Mouse (Mus musculus) cerebellum, adult 2 months (tissue): ENCODE measurements at regions not wholly inside any gene's neighbourhood (a gene's known extent, or its start where the extent isn't known, plus 50 kb on each side); places are given as distances from the start of the nearest gene placed in this dataset.

Source experiments
- DNase-seq, 2 experiments: peaks; one replicate each; pipeline ENCODE4 v3.0.0; 2021
- H3K27ac ChIP-seq: fragments of 200-500 bp; 2 replicates; pipeline ENCODE4 v1.5.1; 2012; ENCODE audit warnings: low read length, control low read depth, inconsistent platforms; ENCODE audit not compliant: insufficient read depth
- H3K27me3 ChIP-seq: fragments of 200-500 bp; 2 replicates; pipeline ENCODE4 v1.6.1; 2012; ENCODE audit warnings: inconsistent platforms, mild to moderate bottlenecking, low read length, moderate library complexity; ENCODE audit not compliant: control insufficient read depth, insufficient read depth
- H3K4me1 ChIP-seq: fragments of 200-500 bp; 2 replicates; pipeline ENCODE4 v1.6.1; 2011; ENCODE audit warnings: low read length; ENCODE audit not compliant: control insufficient read depth, insufficient read depth
- H3K4me3 ChIP-seq: fragments of 200-500 bp; replicated peaks from 2 replicates; pipeline ENCODE3; 2011; ENCODE audit warnings: mild to moderate bottlenecking, low read depth, low read length, control low read depth; ENCODE audit not compliant: insufficient read depth
- CTCF ChIP-seq: fragments of 200-500 bp; IDR thresholded peaks from 2 replicates; pipeline ENCODE4 v1.5.1; 2011; ENCODE audit warnings: low read depth, mild to moderate bottlenecking, control low read depth, low read length, moderate library complexity, borderline replicate concordance; ENCODE audit not compliant: insufficient read depth
- POLR2A ChIP-seq: fragments of 200-500 bp; IDR thresholded peaks from 2 replicates; pipeline ENCODE4 v1.6.1; 2011; ENCODE audit warnings: low read length, control low read depth, borderline replicate concordance; ENCODE audit not compliant: insufficient read depth
- WGBS: fragments of 180-500 bp; shearing (Covaris S2); methylation state at CpG from one replicate; pipeline ENCODE4 v1.1.7; 2018; 5-methylcytosine and 5-hydroxymethylcytosine counted together

- H3K4me3 ChIP-seq: no peak overlapping the region
- H3K27ac ChIP-seq: no peak overlapping the region
- no peak for DNase-seq
- 49% methylated on average over 9 of the region's 9 CpGs for WGBS
- TF ChIP-seq POLR2A (no peak), CTCF (no peak)
- H3K4me1 ChIP-seq: no peaks in the 10 kb centered on the region; the same call in 1 of the 2 replicates
- no peaks in the 10 kb centered on the region; the same call in 1 of the 2 replicates for H3K27me3 ChIP-seq
Measured at GRCm38 (mm10) chr17:45950533-45951164, 81.5 kb downstream of the Vegfa start.

GRCm38 (mm10) chr17:45949141-45949540, 83.0 kb downstream of the Vegfa start:
- no peak for DNase-seq
- H3K4me1 ChIP-seq: no peaks in the 10 kb centered on the region; the same call in 1 of the 2 replicates
- no peak overlapping the region for H3K4me3 ChIP-seq
- TF ChIP-seq CTCF (no peak), POLR2A (no peak)
- WGBS: 92% methylated on average over 6 of the region's 6 CpGs
- no peaks in the 10 kb centered on the region; the same call in 1 of the 2 replicates for H3K27me3 ChIP-seq
- no peak overlapping the region for H3K27ac ChIP-seq

DNA sequence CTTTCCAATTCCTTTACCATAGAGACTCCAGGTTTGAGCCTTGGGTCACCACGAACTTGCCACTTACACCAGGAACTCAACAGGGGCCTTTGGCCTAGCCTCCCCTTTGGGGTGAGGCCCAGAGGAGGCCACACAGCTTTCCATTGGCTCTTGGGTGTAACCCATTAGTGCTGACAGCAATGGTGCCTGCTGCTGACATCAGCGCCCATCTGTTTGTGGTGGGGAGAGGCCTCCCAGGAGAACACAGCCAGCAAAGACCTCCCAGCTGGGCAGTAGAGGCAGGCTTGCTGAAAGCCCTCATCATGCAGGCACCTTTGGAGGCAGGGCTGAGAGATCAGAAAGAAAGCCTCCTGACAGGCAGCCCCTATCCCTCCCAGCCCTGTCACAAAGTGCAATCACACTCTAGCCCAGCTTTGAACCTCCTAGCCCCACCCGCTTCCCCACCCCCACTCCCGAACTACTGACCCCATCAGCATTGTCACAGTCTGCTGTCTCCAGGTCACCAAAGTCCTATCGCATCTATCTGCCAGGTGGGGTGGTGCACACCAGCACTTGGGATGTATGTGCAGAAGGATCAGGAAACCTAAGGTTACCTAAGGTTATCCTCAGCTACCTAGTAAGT, 83.7 kb downstream of the Vegfa start:
- no peak overlapping the region for H3K27ac ChIP-seq
- no peaks in the 10 kb centered on the region; the same call in 1 of the 2 replicates for H3K4me1 ChIP-seq
- WGBS: 78% methylated on average over 5 of the region's 5 CpGs
- no peak for TF ChIP-seq CTCF
- TF ChIP-seq POLR2A: no peak
- no peak for DNase-seq
- H3K4me3 ChIP-seq: no peak overlapping the region
- H3K27me3 ChIP-seq: no peaks in the 10 kb centered on the region

GRCm38 (mm10) chr17:45945005-45945404, 87.2 kb downstream of the Vegfa start:
- WGBS: 91% methylated on average over 3 of the region's 3 CpGs
- Histone ChIP-seq H3K4me1 (no peaks in the 10 kb centered on the region; the same call in 1 of the 2 replicates), H3K27me3 (no peaks in the 10 kb centered on the region), H3K4me3 (no peak overlapping the region), H3K27ac (no peak overlapping the region)
- DNase-seq: no peak
- no peak for TF ChIP-seq POLR2A
- TF ChIP-seq CTCF: no peak

DNA sequence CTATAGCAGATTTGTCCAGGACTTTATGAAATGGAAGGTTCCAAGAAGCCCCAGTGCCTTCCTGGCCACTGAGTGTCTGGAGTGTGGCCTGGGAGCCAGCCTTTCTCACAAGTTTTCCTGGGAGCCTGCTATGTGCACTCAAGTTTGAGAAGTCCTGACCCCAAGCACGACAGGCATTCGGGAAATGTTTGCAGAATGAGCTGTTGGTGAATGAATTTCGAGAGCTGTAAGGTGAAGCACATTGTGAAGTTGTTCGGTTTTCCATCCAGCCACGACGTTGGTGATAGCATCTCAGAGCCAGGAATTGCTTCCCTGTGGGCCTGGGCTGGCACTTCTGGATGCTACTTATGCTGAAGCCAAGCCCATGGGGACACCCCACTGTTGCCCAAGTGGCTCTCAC, 88.9 kb downstream of the Vegfa start:
- DNase-seq: no peak
- no peak overlapping the region for H3K27ac ChIP-seq
- no peaks in the 10 kb centered on the region; the same call in 1 of the 2 replicates for H3K4me1 ChIP-seq
- 75% methylated on average over 6 of the region's 6 CpGs for WGBS
- no peak for TF ChIP-seq POLR2A
- TF ChIP-seq CTCF: no peak
- no peak overlapping the region for H3K4me3 ChIP-seq
- H3K27me3 ChIP-seq: no peaks in the 10 kb centered on the region

DNA sequence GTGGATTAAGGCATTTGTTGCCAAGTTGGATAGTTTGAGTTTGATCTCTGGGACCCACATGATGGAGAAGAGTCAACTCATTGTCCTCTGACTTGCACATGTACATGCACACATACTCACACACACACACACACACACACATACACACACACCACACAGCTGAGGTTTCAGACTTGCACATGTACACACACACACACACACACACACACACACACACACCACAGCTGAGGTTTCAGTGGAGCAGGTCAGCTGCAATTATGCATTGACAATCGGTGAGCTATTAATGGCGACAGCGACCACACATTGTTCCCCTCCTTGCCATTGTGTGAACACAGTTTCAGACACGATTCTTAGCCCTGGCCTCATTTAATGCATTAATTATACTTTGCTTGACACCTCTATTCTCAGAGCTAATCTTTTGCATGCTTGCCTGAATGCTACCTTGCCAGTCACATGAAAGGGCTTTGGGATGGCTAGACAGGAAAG, 90.2 kb downstream of the Vegfa start:
- Histone ChIP-seq H3K4me3 (no peak overlapping the region), H3K27ac (no peak overlapping the region), H3K27me3 (no peaks in the 10 kb centered on the region), H3K4me1 (no peaks in the 10 kb centered on the region; the same call in 1 of the 2 replicates)
- WGBS: 45% methylated on average over 4 of the region's 4 CpGs
- DNase-seq: no peak
- TF ChIP-seq POLR2A (no peak), CTCF (no peak)

DNA sequence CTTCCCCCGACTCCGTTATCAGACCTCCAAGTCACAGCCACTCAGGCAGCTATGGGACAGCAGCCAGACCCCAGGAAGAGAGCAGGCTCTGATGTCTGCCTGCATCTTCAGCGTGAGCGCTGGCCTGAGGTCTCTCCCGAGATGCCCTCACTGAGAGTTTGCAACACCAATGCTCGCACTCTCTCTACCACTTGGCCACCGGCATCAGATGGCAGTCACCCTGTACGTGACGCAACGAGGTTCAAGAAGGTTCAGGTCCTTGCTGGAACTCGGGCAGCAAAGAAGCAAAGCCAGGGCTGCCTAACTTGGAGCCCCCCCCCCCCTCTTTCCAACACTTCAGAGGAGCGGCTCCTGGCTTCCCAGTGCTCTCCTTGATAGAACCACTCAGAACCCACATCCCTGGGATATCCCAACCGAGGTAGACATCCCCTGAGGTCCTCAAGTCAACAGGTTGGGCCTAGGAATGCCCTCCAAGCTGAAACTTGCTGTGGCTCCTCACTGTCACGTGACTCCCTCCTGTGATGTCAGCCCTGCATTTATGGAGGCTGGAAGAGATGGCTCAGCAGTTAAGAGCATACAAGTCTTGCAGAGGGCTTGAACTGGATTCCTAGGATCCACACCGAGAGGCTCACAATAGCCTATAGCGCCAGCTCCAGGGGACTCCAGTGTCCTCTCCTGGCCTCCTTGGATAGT, 91.9 kb downstream of the Vegfa start:
- WGBS: 85% methylated on average over 16 of the region's 16 CpGs
- TF ChIP-seq CTCF (no peak), POLR2A (no peak)
- Histone ChIP-seq H3K4me1 (no peaks in the 10 kb centered on the region), H3K27ac (no peak overlapping the region), H3K27me3 (no peaks in the 10 kb centered on the region), H3K4me3 (no peak overlapping the region)
- no peak for DNase-seq
